Mouse (Mus musculus): ENCODE results near the gene Vamp4. TPM values are rescaled to one million over a fixed set of nuclear protein-coding genes. Genes with fewer than 3 reads are reported as not detected.

Gene Vamp4
- 100 to 1,000 TPM; 110 to 113 TPM for total RNA-seq (2021)
- long read RNA-seq, experiment 1, transcript Vamp4-204 (8 exons, 1,461 nt) = major isoform, 142 of 183 reads
- long read RNA-seq, experiment 1, transcript Vamp4-203 (8 exons, 2,752 nt) = minor isoform, 18 of 183 reads
- long read RNA-seq, experiment 1, partial matches to known transcripts = 8 of 183 reads
- long read RNA-seq, experiment 1, other reads (novel, unspliced or antisense) = 14 of 183 reads
- long read RNA-seq, experiment 2, transcript Vamp4-204 (8 exons, 1,461 nt) = major isoform, 128 of 156 reads
- long read RNA-seq, experiment 2, transcript Vamp4-203 (8 exons, 2,752 nt) = minor isoform, 15 of 156 reads
- long read RNA-seq, experiment 2, partial matches to known transcripts = 5 of 156 reads
- long read RNA-seq, experiment 2, other reads (novel, unspliced or antisense) = 8 of 156 reads

GRCm38 (mm10) chr1:162570260-162570748 is at the start of gene Vamp4:
TSS of gene Vamp4 (plus strand) at chr1:162570515.
- DNase-seq (ENCODE audit: low spot score in 2 of 2) = peak; percentile 86 to 92

- DNase-seq (ENCODE audit: low spot score in 2 of 2) = peak; percentile 22 to 24
These were observed 40.7 kb upstream of the Vamp4 start for GRCm38 (mm10) chr1:162529651-162530050.

- no peak for DNase-seq (ENCODE audit: low spot score in 2 of 2)
These were observed 39.6 kb upstream of the Vamp4 start for GRCm38 (mm10) chr1:162530666-162531065.

- DNase-seq (ENCODE audit: low spot score in 2 of 2) = no peak
These were observed 38.7 kb upstream of the Vamp4 start for GRCm38 (mm10) chr1:162531584-162531983.

GRCm38 (mm10) chr1:162532330-162532729 is 38.0 kb upstream of the Vamp4 start:
- no peak for DNase-seq (ENCODE audit: low spot score in 2 of 2)

- no peak for DNase-seq (ENCODE audit: low spot score in 2 of 2)
These were observed 36.4 kb upstream of the Vamp4 start for GRCm38 (mm10) chr1:162533766-162534560.

- DNase-seq (ENCODE audit: low spot score in 2 of 2) = no peak
These were observed 27.1 kb upstream of the Vamp4 start for GRCm38 (mm10) chr1:162543231-162543630.

GRCm38 (mm10) chr1:162547607-162548006 is 22.7 kb upstream of the Vamp4 start:
- DNase-seq (ENCODE audit: low spot score in 2 of 2) = no peak

- peak; percentile 85 to 90 for DNase-seq (ENCODE audit: low spot score in 2 of 2)
These were observed 22.0 kb upstream of the Vamp4 start, which contains the start of gene Mettl13 for GRCm38 (mm10) chr1:162548016-162548916. TSS of gene Mettl13 (minus strand) at chr1:162548551.

GRCm38 (mm10) chr1:162548917-162549613 is 21.2 kb upstream of the Vamp4 start:
- DNase-seq (ENCODE audit: low spot score in 2 of 2) = no peak

GRCm38 (mm10) chr1:162549615-162550283 is 20.6 kb upstream of the Vamp4 start:
- no peak for DNase-seq (ENCODE audit: low spot score in 2 of 2)

- no peak for DNase-seq (ENCODE audit: low spot score in 2 of 2)
These were observed 17.4 kb upstream of the Vamp4 start for GRCm38 (mm10) chr1:162552956-162553355.

- DNase-seq (ENCODE audit: low spot score in 2 of 2) = no peak
These were observed 16.1 kb upstream of the Vamp4 start for GRCm38 (mm10) chr1:162554193-162554592.

GRCm38 (mm10) chr1:162563236-162563635 is 7.1 kb upstream of the Vamp4 start:
- no peak for DNase-seq (ENCODE audit: low spot score in 2 of 2)

GRCm38 (mm10) chr1:162564992-162565391 is 5.3 kb upstream of the Vamp4 start:
- DNase-seq (ENCODE audit: low spot score in 2 of 2) = no peak

- no peak for DNase-seq (ENCODE audit: low spot score in 2 of 2)
These were observed 3.0 kb upstream of the Vamp4 start for GRCm38 (mm10) chr1:162567351-162567750.

- DNase-seq (ENCODE audit: low spot score in 2 of 2) = peak; percentile 58 to 69
These were observed 751 bp downstream of the Vamp4 start for GRCm38 (mm10) chr1:162570931-162571601.

- no peak for DNase-seq (ENCODE audit: low spot score in 2 of 2)
These were observed 4.8 kb downstream of the Vamp4 start for GRCm38 (mm10) chr1:162575098-162575497.

GRCm38 (mm10) chr1:162582884-162583283 is 12.6 kb downstream of the Vamp4 start:
- no peak for DNase-seq (ENCODE audit: low spot score in 2 of 2)

Measured in left cerebral cortex, adult 18-20 months (tissue).